Mouse (Mus musculus) heart, embryonic 12.5 days (tissue): ENCODE data around the gene Hs2st1. TPM values are rescaled to one million over a fixed set of nuclear protein-coding genes. Genes with fewer than 3 reads are reported as not detected.
A peak's percentile ranks its signal among the peaks of the same experiment; 100 is the strongest.

Experiments used
- ATAC-seq: fragments of 200-750 bp; cut with Nextera tagmentation; 2 replicates; pipeline ENCODE4 v1.8.0; 2017; ENCODE audit warnings: moderate TSS enrichment, moderate library complexity; ENCODE audit not compliant: insufficient number of reproducible peaks, low FRiP score
- H3K27ac ChIP-seq: fragments of 300-500 bp; sonication (generic); 2 replicates; pipeline ENCODE4 v1.5.1; 2016; ENCODE audit warnings: mild to moderate bottlenecking, moderate library complexity; ENCODE audit not compliant: poor library complexity, severe bottlenecking
- H3K27me3 ChIP-seq: fragments of 300-500 bp; sonication (generic); replicated peaks from 2 replicates; pipeline ENCODE4 v1.6.1; 2016; ENCODE audit warnings: mild to moderate bottlenecking, moderate library complexity
- H3K36me3 ChIP-seq: fragments of 300-500 bp; sonication (generic); 2 replicates; pipeline ENCODE4 v1.6.1; 2016; ENCODE audit warnings: mild to moderate bottlenecking, moderate library complexity
- H3K4me1 ChIP-seq: fragments of 300-500 bp; sonication (generic); replicated peaks from 2 replicates; pipeline ENCODE4 v1.6.1; 2016; ENCODE audit warnings: mild to moderate bottlenecking
- H3K4me2 ChIP-seq: fragments of 300-500 bp; sonication (generic); 2 replicates; pipeline ENCODE4 v1.6.1; 2016; ENCODE audit warnings: mild to moderate bottlenecking, moderate library complexity
- H3K4me3 ChIP-seq: fragments of 300-500 bp; sonication (generic); 2 replicates; pipeline ENCODE4 v1.5.1; 2016; ENCODE audit warnings: mild to moderate bottlenecking
- H3K9ac ChIP-seq: fragments of 300-500 bp; sonication (generic); 2 replicates; pipeline ENCODE4 v1.6.1; 2016; ENCODE audit warnings: mild to moderate bottlenecking, moderate library complexity
- H3K9me3 ChIP-seq: fragments of 300-500 bp; sonication (generic); replicated peaks from 2 replicates; pipeline ENCODE4 v1.6.1; 2016; ENCODE audit warnings: mild to moderate bottlenecking, moderate library complexity
- WGBS: fragments of 180-500 bp; shearing (Covaris S2); methylation state at CpG from one replicate; pipeline ENCODE4 v1.1.7; 2016; 5-methylcytosine and 5-hydroxymethylcytosine counted together
- polyA plus RNA-seq: library from polyadenylated mRNA; unstranded; fragments of >200 nt; fragmentation: Nextera tagmentation; extraction: Ambion mirVana; gene quantifications from 2 replicates; pipeline ENCODE4 v1.2.1, GENCODE M21; 2016

Gene Hs2st1
- polyA plus RNA-seq, 1 experiment from 2014 or later: 11.7 TPM

GRCm38 (mm10) chr3:144531023-144531422 is 39.0 kb downstream of the Hs2st1 start:
- Histone ChIP-seq H3K9me3 (no peaks in the 10 kb centered on the region), H3K9ac (peak overlapping the region; percentile 41; the same call in 1 of the 2 replicates), H3K4me3 (no peak overlapping the region), H3K36me3 (no peaks in the 10 kb centered on the region), H3K4me2 (no peak overlapping the region), H3K27ac (no peak overlapping the region; the same call in 1 of the 2 replicates), H3K4me1 (peaks cover 16% of the 10 kb centered on the region), H3K27me3 (no peaks in the 10 kb centered on the region)
- no peak for ATAC-seq
- 46% methylated on average over 5 of the region's 5 CpGs for WGBS

GRCm38 (mm10) chr3:144527918-144528317 is 42.1 kb downstream of the Hs2st1 start:
- Histone ChIP-seq H3K36me3 (no peaks in the 10 kb centered on the region), H3K4me3 (no peak overlapping the region), H3K4me2 (no peak overlapping the region), H3K9me3 (no peaks in the 10 kb centered on the region), H3K27me3 (no peaks in the 10 kb centered on the region), H3K27ac (no peak overlapping the region), H3K4me1 (peaks cover 8% of the 10 kb centered on the region; the same call in 1 of the 2 replicates), H3K9ac (no peak overlapping the region)
- WGBS: 90% methylated on average over 7 of the region's 7 CpGs
- ATAC-seq: no peak

GRCm38 (mm10) chr3:144519581-144520272 is 50.3 kb downstream of the Hs2st1 start:
- 63% methylated on average over 10 of the region's 10 CpGs for WGBS
- Histone ChIP-seq H3K4me3 (no peak overlapping the region), H3K9ac (no peak overlapping the region), H3K27me3 (no peaks in the 10 kb centered on the region), H3K4me2 (no peak overlapping the region), H3K27ac (no peak overlapping the region), H3K36me3 (no peaks in the 10 kb centered on the region), H3K4me1 (0 out of 2 replicates have a peak, but pooled peaks cover 5% of the 10 kb centered on the region), H3K9me3 (no peaks in the 10 kb centered on the region)
- ATAC-seq: no peak

- WGBS: 52% methylated on average over 5 of the region's 5 CpGs
- Histone ChIP-seq H3K9ac (no peak overlapping the region), H3K9me3 (no peaks in the 10 kb centered on the region), H3K27me3 (no peaks in the 10 kb centered on the region), H3K27ac (no peak overlapping the region), H3K4me2 (no peak overlapping the region), H3K4me3 (no peak overlapping the region), H3K36me3 (no peaks in the 10 kb centered on the region), H3K4me1 (0 out of 2 replicates have a peak, but pooled peaks cover 5% of the 10 kb centered on the region)
- no peak for ATAC-seq
These were observed 51.1 kb downstream of the Hs2st1 start for GRCm38 (mm10) chr3:144518917-144519316.

- Histone ChIP-seq H3K9me3 (no peaks in the 10 kb centered on the region), H3K27ac (no peak overlapping the region), H3K36me3 (no peaks in the 10 kb centered on the region), H3K4me2 (no peak overlapping the region), H3K4me1 (peaks cover 11% of the 10 kb centered on the region; the same call in 1 of the 2 replicates), H3K4me3 (no peak overlapping the region), H3K27me3 (no peaks in the 10 kb centered on the region), H3K9ac (no peak overlapping the region)
- ATAC-seq: no peak
- WGBS: 74% methylated on average over 7 of the region's 7 CpGs
These were observed 54.7 kb downstream of the Hs2st1 start for GRCm38 (mm10) chr3:144515286-144515685.

- Histone ChIP-seq H3K4me1 (peaks cover 7% of the 10 kb centered on the region; the same call in 1 of the 2 replicates), H3K4me2 (no peak overlapping the region), H3K4me3 (no peak overlapping the region), H3K27me3 (no peaks in the 10 kb centered on the region), H3K9me3 (no peaks in the 10 kb centered on the region), H3K9ac (no peak overlapping the region), H3K27ac (no peak overlapping the region), H3K36me3 (no peaks in the 10 kb centered on the region)
- no peak for ATAC-seq
- 87% methylated on average over 10 of the region's 10 CpGs for WGBS
These were observed 55.9 kb downstream of the Hs2st1 start for GRCm38 (mm10) chr3:144514122-144514505.

- Histone ChIP-seq H3K9ac (no peak overlapping the region), H3K36me3 (no peaks in the 10 kb centered on the region), H3K9me3 (no peaks in the 10 kb centered on the region), H3K4me2 (no peak overlapping the region), H3K27me3 (no peaks in the 10 kb centered on the region), H3K27ac (no peak overlapping the region), H3K4me3 (no peak overlapping the region), H3K4me1 (peaks cover 7% of the 10 kb centered on the region; the same call in 1 of the 2 replicates)
- WGBS: 85% methylated on average over 16 of the region's 16 CpGs
- ATAC-seq: no peak
These were observed 56.5 kb downstream of the Hs2st1 start for GRCm38 (mm10) chr3:144513169-144514121.

- Histone ChIP-seq H3K4me1 (peaks cover 26% of the 10 kb centered on the region), H3K27me3 (no peaks in the 10 kb centered on the region), H3K4me3 (no peak overlapping the region), H3K4me2 (no peak overlapping the region), H3K9ac (no peak overlapping the region), H3K36me3 (no peaks in the 10 kb centered on the region), H3K9me3 (no peaks in the 10 kb centered on the region), H3K27ac (no peak overlapping the region)
- 82% methylated on average over 3 of the region's 3 CpGs for WGBS
- ATAC-seq: no peak
These were observed 59.3 kb downstream of the Hs2st1 start for GRCm38 (mm10) chr3:144510724-144511123.

- WGBS: 90% methylated on average over 4 of the region's 4 CpGs
- Histone ChIP-seq H3K4me1 (peaks cover 30% of the 10 kb centered on the region), H3K27ac (no peak overlapping the region), H3K4me2 (no peak overlapping the region), H3K36me3 (no peaks in the 10 kb centered on the region), H3K27me3 (no peaks in the 10 kb centered on the region), H3K9me3 (no peaks in the 10 kb centered on the region), H3K4me3 (no peak overlapping the region), H3K9ac (no peak overlapping the region)
- no peak for ATAC-seq
These were observed 61.6 kb downstream of the Hs2st1 start for GRCm38 (mm10) chr3:144508342-144508741.

GRCm38 (mm10) chr3:144507885-144508284 is 62.1 kb downstream of the Hs2st1 start:
- H3K27me3 ChIP-seq: no peaks in the 10 kb centered on the region
- no peak for ATAC-seq
- 51% methylated on average over 5 of the region's 5 CpGs for WGBS

GRCm38 (mm10) chr3:144506213-144506612 is 63.8 kb downstream of the Hs2st1 start:
- Histone ChIP-seq H3K36me3 (no peaks in the 10 kb centered on the region), H3K27me3 (no peaks in the 10 kb centered on the region), H3K9ac (no peak overlapping the region), H3K27ac (peak overlapping the region; percentile 31), H3K4me2 (peak overlapping the region; percentile 37), H3K9me3 (no peaks in the 10 kb centered on the region), H3K4me1 (peaks cover 30% of the 10 kb centered on the region), H3K4me3 (no peak overlapping the region)
- 13% methylated on average over 3 of the region's 3 CpGs for WGBS
- peak; percentile 63; the same call in 1 of the 2 replicates for ATAC-seq

More at GRCm38 (mm10) chr3:144507885-144508284, 62.1 kb downstream of the Hs2st1 start:
- no peaks in the 10 kb centered on the region for H3K36me3 ChIP-seq
- no peak overlapping the region for H3K27ac ChIP-seq
- H3K4me3 ChIP-seq: no peak overlapping the region
- H3K9me3 ChIP-seq: no peaks in the 10 kb centered on the region
- H3K4me2 ChIP-seq: no peak overlapping the region
- H3K4me1 ChIP-seq: peaks cover 30% of the 10 kb centered on the region
- H3K9ac ChIP-seq: no peak overlapping the region
